Mouse (Mus musculus) intestine, postnatal 0 days (tissue): ENCODE data around the gene Hspg2. TPM values are rescaled to one million over a fixed set of nuclear protein-coding genes. Genes with fewer than 3 reads are reported as not detected.

Experiments
- ATAC-seq: fragments of 200-750 bp; cut with Nextera tagmentation; 2 replicates; pipeline ENCODE4 v1.8.0; 2017; ENCODE audit warnings: mild to moderate bottlenecking, moderate TSS enrichment, moderate library complexity
- H3K27ac ChIP-seq: fragments of 300-500 bp; sonication (generic); 2 replicates; pipeline ENCODE4 v1.5.1; 2014; ENCODE audit warnings: mild to moderate bottlenecking, low read depth, low read length, moderate library complexity
- H3K27me3 ChIP-seq: fragments of 300-500 bp; sonication (generic); replicated peaks from 2 replicates; pipeline ENCODE4 v1.6.1; 2014; ENCODE audit warnings: low read length, mixed read lengths; ENCODE audit not compliant: control insufficient read depth, insufficient read depth
- H3K36me3 ChIP-seq: fragments of 300-500 bp; sonication (generic); 2 replicates; pipeline ENCODE4 v1.6.1; 2014; ENCODE audit warnings: mild to moderate bottlenecking, moderate library complexity; ENCODE audit not compliant: control insufficient read depth, insufficient read depth
- H3K4me1 ChIP-seq: fragments of 300-500 bp; sonication (generic); replicated peaks from 2 replicates; pipeline ENCODE4 v1.6.1; 2014; ENCODE audit warnings: antibody characterized with exemption, low read length, mixed read lengths; ENCODE audit not compliant: control insufficient read depth, insufficient read depth
- H3K4me2 ChIP-seq: fragments of 300-500 bp; sonication (generic); replicated peaks from 2 replicates; pipeline ENCODE4 v1.6.1; 2014; ENCODE audit warnings: low read depth, mild to moderate bottlenecking, moderate library complexity
- H3K4me3 ChIP-seq: fragments of 300-500 bp; sonication (generic); 2 replicates; pipeline ENCODE4 v1.5.1; 2014; ENCODE audit warnings: low read depth, low read length
- H3K9ac ChIP-seq: fragments of 300-500 bp; sonication (generic); 2 replicates; pipeline ENCODE4 v1.6.1; 2014; ENCODE audit warnings: mild to moderate bottlenecking, low read depth, low read length
- H3K9me3 ChIP-seq: fragments of 300-500 bp; sonication (generic); 2 replicates; pipeline ENCODE4 v1.6.1; 2016; ENCODE audit warnings: mixed run types; ENCODE audit not compliant: control insufficient read depth
- CTCF ChIP-seq: sonication (generic); IDR thresholded peaks from 2 replicates; pipeline ENCODE4 v1.5.1; 2016; ENCODE audit warnings: low read depth, mild to moderate bottlenecking, control low read depth, antibody characterized with exemption, moderate library complexity
- WGBS: fragments of 180-500 bp; shearing (Covaris S2); extraction: QIAGEN DNeasy Blood & Tissue Kit; methylation state at CpG from one replicate; pipeline ENCODE4 v1.1.7; 2014; 5-methylcytosine and 5-hydroxymethylcytosine counted together
- polyA plus RNA-seq: library from polyadenylated mRNA; unstranded; fragments of >200 nt; fragmentation: Nextera tagmentation; extraction: Ambion mirVana; gene quantifications from 2 replicates; pipeline ENCODE4 v1.2.1, GENCODE M21; 2015

Hspg2 gene
- polyA plus RNA-seq, 1 experiment from 2014 or later, result 16.3 TPM

DNA sequence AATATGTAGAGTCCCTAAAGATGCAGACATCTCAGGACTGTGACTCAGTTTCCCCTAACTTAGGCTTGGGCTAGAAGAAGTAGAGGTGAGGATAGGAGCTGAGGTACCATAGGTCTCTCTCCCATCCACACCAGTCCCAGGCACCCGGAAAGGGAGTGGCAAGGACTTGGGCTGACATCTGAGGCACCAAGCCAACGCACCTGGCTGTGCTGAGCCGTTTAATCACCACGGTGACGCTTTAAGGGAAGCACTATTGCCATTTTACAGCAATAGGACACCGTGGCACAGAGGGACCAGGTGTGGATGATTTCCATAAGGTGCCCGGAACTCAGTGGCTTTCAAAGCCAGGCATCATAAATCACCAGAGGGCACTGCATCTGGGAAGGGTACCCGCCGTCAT lies 10.3 kb upstream of the Hspg2 start:
- Histone ChIP-seq H3K4me3 (no peak overlapping the region), H3K9me3 (no peaks in the 10 kb centered on the region), H3K4me2 (no peak overlapping the region), H3K27ac (no peak overlapping the region), H3K36me3 (no peaks in the 10 kb centered on the region), H3K27me3 (no peaks in the 10 kb centered on the region), H3K9ac (no peak overlapping the region), H3K4me1 (0 out of 2 replicates have a peak, but pooled peaks cover 3% of the 10 kb centered on the region)
- ATAC-seq, result peak; percentile 69
- no peak for TF ChIP-seq CTCF
- 42% methylated on average over 9 of the region's 9 CpGs for WGBS

DNA sequence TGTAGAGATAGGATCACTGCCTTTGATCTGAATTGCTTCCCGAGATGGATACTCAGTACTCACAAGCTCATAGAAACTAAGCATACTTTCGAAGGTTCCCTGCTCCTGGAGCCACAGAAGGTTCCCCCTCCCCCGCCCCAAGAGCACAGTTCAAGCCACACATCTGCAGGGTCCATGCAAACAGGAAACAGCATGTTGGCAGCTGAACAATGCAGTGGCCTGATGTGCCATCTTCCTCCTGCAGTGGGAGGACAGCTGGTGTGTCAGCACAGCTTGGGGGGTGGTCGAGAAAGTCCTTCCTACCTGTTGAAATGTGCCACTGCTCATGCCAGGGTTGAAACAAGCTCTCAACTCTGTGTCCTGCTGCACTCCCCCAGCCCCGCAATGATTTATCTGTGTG lies 9.7 kb upstream of the Hspg2 start:
- no peaks in the 10 kb centered on the region for H3K9me3 ChIP-seq
- H3K9ac ChIP-seq, result no peak overlapping the region
- H3K4me3 ChIP-seq, result no peak overlapping the region
- H3K4me2 ChIP-seq, result no peak overlapping the region
- TF ChIP-seq CTCF, result no peak
- H3K27me3 ChIP-seq, result no peaks in the 10 kb centered on the region
- ATAC-seq, result no peak
- H3K4me1 ChIP-seq, result 0 out of 2 replicates have a peak, but pooled peaks cover 3% of the 10 kb centered on the region
- 53% methylated on average over 5 of the region's 5 CpGs for WGBS
- H3K27ac ChIP-seq, result no peak overlapping the region
- H3K36me3 ChIP-seq, result no peaks in the 10 kb centered on the region

DNA sequence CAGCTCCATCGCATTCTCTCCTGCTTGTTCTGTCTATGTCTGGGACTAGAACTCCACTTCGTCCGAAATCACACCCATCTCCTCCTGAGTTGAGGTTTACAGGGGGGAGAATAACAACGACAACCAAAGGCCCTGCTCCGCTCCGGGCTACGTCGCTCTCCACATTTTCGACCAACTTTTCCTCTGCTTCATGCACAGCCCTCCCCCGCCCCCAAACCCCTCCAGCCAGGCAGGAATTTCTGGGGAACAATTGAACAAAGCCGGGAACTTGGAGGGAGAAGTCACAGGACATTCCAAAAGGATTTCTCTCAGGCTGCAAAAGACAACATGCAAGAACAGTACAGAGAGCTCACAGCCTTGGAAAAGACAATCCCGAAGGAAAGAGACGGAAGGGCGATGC lies 7.9 kb upstream of the Hspg2 start:
- H3K36me3 ChIP-seq, result no peaks in the 10 kb centered on the region
- H3K27me3 ChIP-seq, result no peaks in the 10 kb centered on the region
- H3K27ac ChIP-seq, result no peak overlapping the region
- H3K9ac ChIP-seq, result no peak overlapping the region
- ATAC-seq, result no peak
- no peak for TF ChIP-seq CTCF
- no peak overlapping the region for H3K4me3 ChIP-seq
- no peak overlapping the region for H3K4me2 ChIP-seq
- 80% methylated on average over 14 of the region's 14 CpGs for WGBS
- 0 out of 2 replicates have a peak, but pooled peaks cover 3% of the 10 kb centered on the region for H3K4me1 ChIP-seq
- no peaks in the 10 kb centered on the region for H3K9me3 ChIP-seq

DNA sequence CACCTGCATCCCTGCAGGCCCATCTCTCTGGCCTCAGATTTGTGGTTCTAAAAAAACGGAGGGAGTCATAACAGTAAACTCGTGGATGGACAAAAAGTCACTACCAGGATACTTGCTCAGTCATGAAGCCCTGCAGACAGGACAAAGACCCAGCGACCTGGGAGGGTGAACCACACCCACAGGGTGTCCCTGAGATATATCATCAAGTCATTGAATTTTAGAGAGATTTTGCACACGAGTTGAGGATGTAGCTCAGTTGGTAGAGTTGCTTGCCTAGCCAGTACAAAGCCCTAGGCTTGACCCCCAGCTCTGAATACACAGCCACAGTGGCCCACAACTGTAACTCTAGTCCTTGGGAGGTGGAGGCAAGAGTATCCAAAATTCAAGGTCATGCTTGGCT lies 7.4 kb upstream of the Hspg2 start:
- no peak for ATAC-seq

DNA sequence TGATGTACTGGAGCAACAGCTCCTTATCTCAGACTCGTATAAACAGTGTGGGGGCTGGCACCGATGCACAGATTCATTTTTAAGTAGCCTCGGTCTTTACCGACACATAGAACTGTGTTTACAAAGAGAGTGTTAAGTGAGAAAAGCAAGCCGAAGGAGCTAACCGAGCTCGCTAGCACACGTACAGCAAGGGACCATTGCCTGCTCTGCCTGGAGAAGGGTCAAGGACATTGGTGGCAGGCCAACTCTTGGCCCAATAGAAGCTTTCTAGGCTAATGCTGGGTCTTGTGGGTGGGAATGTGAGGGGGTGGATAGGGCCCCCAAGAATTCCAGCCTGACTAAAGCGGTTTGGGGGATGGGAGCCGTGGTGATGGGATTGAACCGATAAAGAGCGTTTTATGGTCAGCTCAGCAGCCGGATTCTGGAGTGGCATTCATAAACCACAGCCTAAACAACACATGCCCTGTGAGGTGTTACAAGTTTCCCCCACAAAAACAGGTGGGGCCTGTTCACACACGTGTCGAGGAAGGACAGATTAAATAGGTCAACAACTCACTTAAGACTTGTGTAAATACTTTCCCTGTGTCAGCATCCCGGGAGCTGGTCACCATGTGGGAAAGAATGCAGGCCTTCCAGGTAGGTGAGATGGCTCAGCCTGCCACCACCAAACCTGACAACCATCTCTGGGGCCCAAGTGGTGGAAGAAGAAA lies 6.4 kb upstream of the Hspg2 start:
- no peaks in the 10 kb centered on the region for H3K9me3 ChIP-seq
- ATAC-seq, result no peak; the same call in 1 of the 2 replicates
- H3K9ac ChIP-seq, result no peak overlapping the region
- H3K27ac ChIP-seq, result no peak overlapping the region
- 0 out of 2 replicates have a peak, but pooled peaks cover 3% of the 10 kb centered on the region for H3K4me1 ChIP-seq
- WGBS, result 38% methylated on average over 16 of the region's 16 CpGs
- no peaks in the 10 kb centered on the region for H3K27me3 ChIP-seq
- H3K4me2 ChIP-seq, result no peak overlapping the region
- TF ChIP-seq CTCF, result no peak
- H3K4me3 ChIP-seq, result no peak overlapping the region
- no peaks in the 10 kb centered on the region for H3K36me3 ChIP-seq

More for the DNA sequence above, 7.4 kb upstream of the Hspg2 start:
- Histone ChIP-seq H3K4me2 (no peak overlapping the region), H3K4me3 (no peak overlapping the region), H3K9ac (no peak overlapping the region), H3K27me3 (no peaks in the 10 kb centered on the region), H3K4me1 (0 out of 2 replicates have a peak, but pooled peaks cover 3% of the 10 kb centered on the region), H3K9me3 (no peaks in the 10 kb centered on the region), H3K36me3 (no peaks in the 10 kb centered on the region), H3K27ac (no peak overlapping the region)
- no peak for TF ChIP-seq CTCF
- WGBS, result 82% methylated on average over 4 of the region's 4 CpGs

DNA sequence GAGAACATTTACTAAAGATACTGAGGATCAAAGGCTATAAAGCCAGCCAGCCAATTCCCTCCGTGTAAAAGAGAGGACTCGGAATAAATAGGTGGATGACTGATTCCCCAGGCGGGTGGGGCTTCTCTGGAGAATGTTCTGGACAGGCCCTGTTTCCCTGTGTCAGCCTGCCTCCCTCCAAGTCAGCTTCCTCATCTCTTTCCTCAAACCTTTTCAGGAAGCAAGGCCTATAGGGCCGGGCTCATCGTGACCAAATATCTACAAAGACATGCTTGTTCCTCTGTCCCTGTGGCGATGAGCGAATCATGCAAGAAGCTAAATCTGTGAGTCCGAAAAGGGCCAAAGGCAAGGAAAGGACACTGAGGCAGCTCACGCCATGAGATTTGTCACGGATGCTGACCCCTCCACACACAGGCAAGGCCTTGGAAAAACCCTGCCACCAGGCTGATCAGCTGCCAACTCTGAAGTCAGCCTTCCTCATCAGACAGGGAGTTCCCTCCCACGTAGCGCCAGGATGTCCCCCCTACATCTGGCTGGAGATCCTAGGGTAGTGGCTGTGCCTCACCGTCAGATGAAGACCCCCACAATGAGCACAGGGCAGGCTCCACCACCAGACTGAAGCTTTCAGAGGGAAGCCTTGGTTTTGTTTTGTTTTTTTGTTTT lies 3.3 kb upstream of the Hspg2 start:
- WGBS, result 64% methylated on average over 13 of the region's 13 CpGs
- H3K27me3 ChIP-seq, result no peaks in the 10 kb centered on the region
- no peak overlapping the region for H3K27ac ChIP-seq
- no peak overlapping the region for H3K4me3 ChIP-seq
- no peak overlapping the region for H3K9ac ChIP-seq
- H3K36me3 ChIP-seq, result no peaks in the 10 kb centered on the region
- H3K4me1 ChIP-seq, result 0 out of 2 replicates have a peak, but pooled peaks cover 3% of the 10 kb centered on the region
- ATAC-seq, result no peak
- H3K9me3 ChIP-seq, result no peaks in the 10 kb centered on the region
- H3K4me2 ChIP-seq, result no peak overlapping the region
- no peak for TF ChIP-seq CTCF
